Mouse (Mus musculus) limb, embryonic 15.5 days (tissue): Measurements from ENCODE around the gene Scel. TPM values are rescaled to one million over a fixed set of nuclear protein-coding genes. Genes with fewer than 3 reads are reported as not detected.

Experiments
- ATAC-seq: fragments of 200-750 bp; cut with Nextera tagmentation; 2 replicates; pipeline ENCODE4 v1.8.0; 2017; ENCODE audit warnings: low read depth, moderate TSS enrichment; ENCODE audit not compliant: insufficient number of reproducible peaks, low FRiP score, low TSS enrichment
- H3K27ac ChIP-seq: fragments of 300-500 bp; sonication (generic); 2 replicates; pipeline ENCODE4 v1.5.1; 2015; ENCODE audit warnings: moderate library complexity, mild to moderate bottlenecking, inconsistent platforms
- H3K27me3 ChIP-seq: fragments of 300-500 bp; sonication (generic); 2 replicates; pipeline ENCODE4 v1.6.1; 2015; ENCODE audit warnings: inconsistent platforms
- H3K36me3 ChIP-seq: fragments of 300-500 bp; sonication (generic); 2 replicates; pipeline ENCODE4 v1.6.1; 2015; ENCODE audit warnings: inconsistent platforms
- H3K4me1 ChIP-seq: fragments of 300-500 bp; sonication (generic); 2 replicates; pipeline ENCODE4 v1.6.1; 2015; ENCODE audit warnings: inconsistent platforms
- H3K4me2 ChIP-seq: fragments of 300-500 bp; sonication (generic); 2 replicates; pipeline ENCODE4 v1.6.1; 2015; ENCODE audit warnings: mild to moderate bottlenecking, inconsistent platforms
- H3K4me3 ChIP-seq: fragments of 300-500 bp; sonication (generic); 2 replicates; pipeline ENCODE4 v1.5.1; 2015; ENCODE audit warnings: mild to moderate bottlenecking, inconsistent platforms
- H3K9ac ChIP-seq: fragments of 300-500 bp; sonication (generic); 2 replicates; pipeline ENCODE4 v1.6.1; 2015; ENCODE audit warnings: inconsistent platforms
- H3K9me3 ChIP-seq: fragments of 300-500 bp; sonication (generic); 2 replicates; pipeline ENCODE4 v1.6.1; 2016; ENCODE audit warnings: inconsistent platforms
- WGBS: fragments of 180-500 bp; shearing (Covaris S2); methylation state at CpG from one replicate; pipeline ENCODE4 v1.1.7; 2015; 5-methylcytosine and 5-hydroxymethylcytosine counted together
- polyA plus RNA-seq: library from polyadenylated mRNA; unstranded; fragments of >200 nt; fragmentation: Nextera tagmentation; extraction: Ambion mirVana; gene quantifications from 2 replicates; pipeline ENCODE4 v1.2.1, GENCODE M21; 2015

Scel gene
- polyA plus RNA-seq, 1 experiment from 2014 or later, result 33.2 TPM

GRCm38 (mm10) chr14:103647981-103648380 is 134.8 kb downstream of the Scel start:
- peaks cover 23% of the 10 kb centered on the region for H3K27me3 ChIP-seq
- no peak overlapping the region for H3K27ac ChIP-seq
- H3K9me3 ChIP-seq, result no peaks in the 10 kb centered on the region
- 78% methylated on average over 2 of the region's 2 CpGs for WGBS
- H3K4me1 ChIP-seq, result peaks cover 17% of the 10 kb centered on the region
- no peaks in the 10 kb centered on the region for H3K36me3 ChIP-seq
- no peak overlapping the region for H3K9ac ChIP-seq
- no peak overlapping the region for H3K4me2 ChIP-seq
- no peak for ATAC-seq
- H3K4me3 ChIP-seq, result no peak overlapping the region

- no peak overlapping the region for H3K4me3 ChIP-seq
- ATAC-seq, result no peak
Observed at GRCm38 (mm10) chr14:103648623-103649255, 135.6 kb downstream of the Scel start.

DNA sequence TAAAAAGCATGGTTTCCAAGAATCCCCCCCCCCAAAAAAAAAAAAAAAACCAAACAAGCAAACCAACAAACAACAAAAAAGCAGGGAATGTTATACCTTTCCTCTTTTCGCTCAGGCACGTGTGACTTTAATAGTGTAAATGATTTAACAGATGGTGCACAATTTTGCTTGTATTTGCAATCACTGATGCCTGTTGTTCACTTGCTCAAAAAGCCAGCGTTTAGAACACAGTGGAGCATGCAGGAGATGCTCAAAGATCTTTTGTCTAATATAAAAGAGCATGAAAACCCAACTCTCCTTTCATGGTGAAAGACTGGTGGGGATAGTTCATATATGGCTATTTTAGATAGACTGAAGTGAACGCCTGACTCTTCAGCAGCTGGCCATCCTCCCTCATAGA is 136.2 kb downstream of the Scel start:
- Histone ChIP-seq H3K4me2 (peak overlapping the region; percentile 100; the same call in 1 of the 2 replicates), H3K4me3 (no peak overlapping the region), H3K36me3 (no peaks in the 10 kb centered on the region), H3K27ac (no peak overlapping the region), H3K9me3 (no peaks in the 10 kb centered on the region), H3K4me1 (peaks cover 17% of the 10 kb centered on the region), H3K27me3 (peaks cover 23% of the 10 kb centered on the region), H3K9ac (no peak overlapping the region)
- WGBS, result 45% methylated on average over 4 of the region's 4 CpGs
- ATAC-seq, result no peak

More at GRCm38 (mm10) chr14:103648623-103649255, 135.6 kb downstream of the Scel start:
- no peaks in the 10 kb centered on the region for H3K36me3 ChIP-seq
- H3K9ac ChIP-seq, result no peak overlapping the region
- H3K4me2 ChIP-seq, result no peak overlapping the region
- WGBS, result 39% methylated on average over 12 of the region's 12 CpGs
- peaks cover 17% of the 10 kb centered on the region for H3K4me1 ChIP-seq
- H3K27me3 ChIP-seq, result peaks cover 23% of the 10 kb centered on the region
- H3K27ac ChIP-seq, result no peak overlapping the region
- H3K9me3 ChIP-seq, result no peaks in the 10 kb centered on the region

DNA sequence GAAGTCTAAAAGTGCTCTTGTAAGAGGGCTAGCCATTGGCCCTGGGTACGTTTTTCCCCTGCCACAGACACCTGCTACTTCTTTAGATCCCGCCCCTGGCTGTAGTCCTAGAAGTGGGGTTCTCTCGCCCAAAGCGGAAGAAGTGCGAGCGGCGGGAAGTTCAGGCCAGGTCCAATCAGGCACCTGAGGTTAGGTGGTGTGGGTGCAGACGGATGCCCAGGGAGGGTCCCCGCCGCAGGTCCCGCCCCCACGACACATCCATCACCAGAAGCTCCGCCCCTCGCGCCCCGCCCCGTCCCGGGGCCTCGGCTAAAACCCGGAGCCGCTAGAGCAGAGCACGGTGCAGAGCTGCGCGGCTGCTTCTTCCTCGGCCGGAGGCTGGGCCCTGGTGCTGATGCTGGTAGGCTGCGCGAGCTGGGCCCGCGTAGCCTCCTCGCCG is 136.8 kb downstream of the Scel start, which contains the start of gene Slain1:
Slain1 (plus strand) TSS at position 333 of the 439 bp plus-strand sequence.
- ATAC-seq, result peak; percentile 85
- Histone ChIP-seq H3K4me1 (peaks cover 17% of the 10 kb centered on the region), H3K4me3 (peak within 1 kb of the TSS; percentile 72), H3K9me3 (no peaks in the 10 kb centered on the region), H3K27me3 (peaks cover 23% of the 10 kb centered on the region), H3K4me2 (peak within 1 kb of the TSS; percentile 100), H3K9ac (peak within 1 kb of the TSS; percentile 42), H3K27ac (peak within 1 kb of the TSS; percentile 43), H3K36me3 (no peaks in the 10 kb centered on the region)
- 0% methylated on average over 32 of the region's 32 CpGs for WGBS

- H3K9ac ChIP-seq, result peak overlapping the region; percentile 42
Observed at GRCm38 (mm10) chr14:103650413-103651101, 137.4 kb downstream of the Scel start.

DNA sequence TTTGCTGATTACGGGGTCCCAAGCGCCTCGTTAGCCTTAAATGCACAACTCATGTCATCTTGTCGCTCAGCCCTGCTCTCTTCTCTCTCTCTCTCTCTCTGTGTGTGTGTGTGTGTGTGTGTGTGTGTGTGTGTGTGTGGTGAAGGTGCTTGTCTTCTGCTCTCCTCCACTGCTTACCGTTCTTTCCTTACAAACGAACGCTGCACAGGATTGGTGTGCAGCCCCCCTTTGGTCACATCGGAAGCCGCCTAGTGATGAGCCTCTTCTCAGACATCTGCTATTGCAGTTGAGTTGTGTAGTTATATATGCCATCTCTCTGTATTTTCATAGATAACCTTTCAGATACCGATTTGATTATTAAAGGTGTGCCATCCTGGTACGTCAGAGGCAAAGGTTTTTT is 138.0 kb downstream of the Scel start:
- peak overlapping the region; percentile 72 for H3K4me3 ChIP-seq
- H3K9me3 ChIP-seq, result no peaks in the 10 kb centered on the region
- H3K36me3 ChIP-seq, result no peaks in the 10 kb centered on the region
- H3K27me3 ChIP-seq, result peaks cover 23% of the 10 kb centered on the region
- H3K4me2 ChIP-seq, result peak overlapping the region; percentile 100
- peaks cover 17% of the 10 kb centered on the region for H3K4me1 ChIP-seq
- no peak for ATAC-seq
- H3K27ac ChIP-seq, result no peak overlapping the region
- WGBS, result 4% methylated on average over 11 of the region's 11 CpGs
- 0 out of 2 replicates have a peak overlapping the region, but pooled peaks have one; percentile 42 for H3K9ac ChIP-seq

More at GRCm38 (mm10) chr14:103650413-103651101, 137.4 kb downstream of the Scel start:
- Histone ChIP-seq H3K4me2 (peak overlapping the region; percentile 100), H3K27ac (peak overlapping the region; percentile 43), H3K9me3 (no peaks in the 10 kb centered on the region), H3K36me3 (no peaks in the 10 kb centered on the region), H3K27me3 (peaks cover 23% of the 10 kb centered on the region), H3K4me1 (peaks cover 17% of the 10 kb centered on the region), H3K4me3 (peak overlapping the region; percentile 72)
- ATAC-seq, result 0 out of 2 replicates have a peak, but pooled peaks have one; percentile 32
- under 1% methylated on average over 61 of the region's 67 CpGs for WGBS

DNA sequence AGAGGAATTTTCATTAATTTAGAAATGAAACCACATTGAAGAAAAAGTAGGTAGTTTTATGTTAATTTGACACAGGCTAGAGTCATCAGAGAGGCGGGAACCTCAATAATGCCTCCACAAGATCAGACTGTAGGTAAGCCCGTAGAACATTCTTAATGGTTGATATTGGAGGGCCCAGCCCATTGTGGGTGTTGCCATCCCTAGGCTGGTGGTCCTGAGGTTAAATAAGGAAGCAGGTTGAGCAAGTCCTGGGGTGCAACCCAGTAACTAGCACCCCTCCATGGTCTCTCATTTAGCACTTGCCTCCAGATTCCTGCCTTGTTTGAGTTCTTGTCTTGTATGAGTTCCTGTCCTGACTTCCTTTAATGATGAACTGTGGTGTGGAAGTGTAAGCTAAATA is 138.4 kb downstream of the Scel start:
- no peak overlapping the region for H3K4me3 ChIP-seq
- H3K36me3 ChIP-seq, result no peaks in the 10 kb centered on the region
- peaks cover 23% of the 10 kb centered on the region for H3K27me3 ChIP-seq
- H3K4me1 ChIP-seq, result peaks cover 17% of the 10 kb centered on the region
- H3K27ac ChIP-seq, result no peak overlapping the region
- H3K4me2 ChIP-seq, result 0 out of 2 replicates have a peak overlapping the region, but pooled peaks have one; percentile 100
- ATAC-seq, result no peak
- 64% methylated on average over 2 of the region's 2 CpGs for WGBS
- H3K9me3 ChIP-seq, result no peaks in the 10 kb centered on the region
- H3K9ac ChIP-seq, result no peak overlapping the region

DNA sequence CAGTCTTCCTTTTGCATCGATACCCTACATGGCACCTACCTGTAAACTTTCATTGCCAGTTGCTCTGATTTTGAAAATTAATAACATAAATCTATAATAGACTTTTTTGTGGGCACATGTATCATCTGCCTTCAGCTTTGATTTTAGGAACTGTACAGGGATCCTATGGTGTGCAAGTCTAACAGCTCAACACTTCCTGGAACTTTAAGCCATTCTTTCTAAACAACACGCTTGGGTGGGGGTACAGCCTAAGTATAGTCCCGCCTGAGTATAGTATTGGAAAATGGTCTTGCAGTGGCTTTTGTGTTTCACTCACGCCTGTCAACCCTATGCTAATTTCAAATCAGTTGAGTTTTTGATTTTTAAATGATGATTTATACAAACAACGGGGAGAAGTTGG is 139.4 kb downstream of the Scel start:
- ATAC-seq, result no peak
- H3K36me3 ChIP-seq, result no peaks in the 10 kb centered on the region
- 90% methylated on average over 5 of the region's 5 CpGs for WGBS

GRCm38 (mm10) chr14:103653800-103654199 is 140.7 kb downstream of the Scel start:
- 56% methylated on average over 5 of the region's 5 CpGs for WGBS
- no peaks in the 10 kb centered on the region for H3K36me3 ChIP-seq
- no peak overlapping the region for H3K27ac ChIP-seq
- H3K4me2 ChIP-seq, result no peak overlapping the region
- no peak overlapping the region for H3K9ac ChIP-seq
- H3K9me3 ChIP-seq, result no peaks in the 10 kb centered on the region
- ATAC-seq, result no peak
- no peak overlapping the region for H3K4me3 ChIP-seq
- H3K27me3 ChIP-seq, result peaks cover 23% of the 10 kb centered on the region
- peaks cover 17% of the 10 kb centered on the region for H3K4me1 ChIP-seq

More for the DNA sequence above, 139.4 kb downstream of the Scel start:
- Histone ChIP-seq H3K27ac (no peak overlapping the region), H3K9me3 (no peaks in the 10 kb centered on the region), H3K4me1 (peaks cover 17% of the 10 kb centered on the region), H3K9ac (no peak overlapping the region), H3K4me2 (no peak overlapping the region), H3K27me3 (peaks cover 23% of the 10 kb centered on the region), H3K4me3 (no peak overlapping the region)

DNA sequence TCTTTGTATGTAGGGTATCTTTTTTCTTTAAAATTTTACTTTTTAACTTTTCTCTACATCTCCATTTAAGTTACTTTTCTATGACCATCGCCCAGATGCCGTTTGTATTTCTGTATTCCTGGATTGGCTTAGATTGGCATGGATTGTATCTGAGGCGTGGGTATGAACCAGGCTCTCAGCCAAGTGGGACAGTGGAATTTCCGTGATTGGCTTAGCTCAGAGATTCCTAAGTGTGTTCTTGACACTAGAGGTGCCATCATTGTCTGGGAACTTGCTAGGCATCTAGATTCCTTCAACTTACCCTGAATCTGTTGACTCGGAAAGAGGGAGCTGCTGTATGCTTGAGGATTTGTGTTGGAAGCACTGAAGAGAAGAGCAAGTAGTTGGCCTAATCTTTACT is 142.3 kb downstream of the Scel start:
- H3K27me3 ChIP-seq, result peaks cover 11% of the 10 kb centered on the region

GRCm38 (mm10) chr14:103657876-103658275 is 144.7 kb downstream of the Scel start:
- Histone ChIP-seq H3K4me2 (no peak overlapping the region), H3K9ac (no peak overlapping the region), H3K4me1 (no peaks in the 10 kb centered on the region), H3K9me3 (no peaks in the 10 kb centered on the region), H3K27me3 (no peaks in the 10 kb centered on the region), H3K4me3 (no peak overlapping the region), H3K27ac (no peak overlapping the region), H3K36me3 (no peaks in the 10 kb centered on the region)
- whole genome bisulfite sequencing, result 84% methylated on average over 4 of the region's 4 CpGs
- ATAC-seq, result no peak

More for the DNA sequence above, 142.3 kb downstream of the Scel start:
- H3K4me2 ChIP-seq, result no peak overlapping the region
- H3K9me3 ChIP-seq, result no peaks in the 10 kb centered on the region
- 77% methylated on average over 5 of the region's 5 CpGs for WGBS
- ATAC-seq, result no peak
- no peak overlapping the region for H3K4me3 ChIP-seq
- no peaks in the 10 kb centered on the region for H3K36me3 ChIP-seq
- H3K4me1 ChIP-seq, result peaks cover 8% of the 10 kb centered on the region
- H3K9ac ChIP-seq, result no peak overlapping the region
- no peak overlapping the region for H3K27ac ChIP-seq
